Mouse (Mus musculus): ENCODE data around the gene Mfsd11. TPM values are rescaled to one million over a fixed set of nuclear protein-coding genes. Genes with fewer than 3 reads are reported as not detected.
"Not testable (repeated sequence)": the region's sequence is repeated elsewhere in the genome, so short reads cannot be mapped to it uniquely, and the experiment has no call there.

Gene Mfsd11
- polyA plus RNA-seq, 1 experiment from 2014 or later, result 22.5 TPM

DNA sequence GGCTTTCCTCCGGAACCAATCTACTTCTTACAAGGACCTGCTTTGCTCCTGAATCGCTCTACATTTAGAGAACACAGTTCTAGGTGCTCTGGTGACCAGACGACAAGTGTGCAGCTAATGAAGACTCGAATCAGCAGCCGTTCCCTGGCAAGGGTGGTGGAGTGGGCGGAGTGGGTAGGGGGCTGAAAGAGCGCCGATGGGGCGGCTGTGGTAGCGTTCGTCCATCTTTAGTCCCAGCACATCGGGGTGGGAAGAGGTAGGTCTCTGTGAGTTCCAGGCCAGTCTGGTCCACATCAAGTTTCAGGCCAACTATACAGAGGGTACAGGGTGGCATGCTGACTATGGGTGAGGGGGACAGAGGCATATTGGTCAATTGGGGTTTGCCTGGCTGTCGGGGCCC, 38.6 kb upstream of the Mfsd11 start:
- H3K9me3 ChIP-seq (replicated peaks), result no peaks in the 10 kb centered on the region
- DNase-seq (ENCODE audit: low spot score), result no peak
- H3K27ac ChIP-seq, result peak overlapping the region; percentile 86
- peaks cover 81% of the 10 kb centered on the region for H3K4me1 ChIP-seq
- H3K27me3 ChIP-seq (ENCODE audit: low read depth, poor library complexity, severe bottlenecking), result peaks cover 20% of the 10 kb centered on the region
- no peaks in the 10 kb centered on the region for H3K36me3 ChIP-seq
- peak overlapping the region; percentile 27 for H3K4me3 ChIP-seq
- WGBS, result 77% methylated on average over 13 of the region's 13 CpGs

DNA sequence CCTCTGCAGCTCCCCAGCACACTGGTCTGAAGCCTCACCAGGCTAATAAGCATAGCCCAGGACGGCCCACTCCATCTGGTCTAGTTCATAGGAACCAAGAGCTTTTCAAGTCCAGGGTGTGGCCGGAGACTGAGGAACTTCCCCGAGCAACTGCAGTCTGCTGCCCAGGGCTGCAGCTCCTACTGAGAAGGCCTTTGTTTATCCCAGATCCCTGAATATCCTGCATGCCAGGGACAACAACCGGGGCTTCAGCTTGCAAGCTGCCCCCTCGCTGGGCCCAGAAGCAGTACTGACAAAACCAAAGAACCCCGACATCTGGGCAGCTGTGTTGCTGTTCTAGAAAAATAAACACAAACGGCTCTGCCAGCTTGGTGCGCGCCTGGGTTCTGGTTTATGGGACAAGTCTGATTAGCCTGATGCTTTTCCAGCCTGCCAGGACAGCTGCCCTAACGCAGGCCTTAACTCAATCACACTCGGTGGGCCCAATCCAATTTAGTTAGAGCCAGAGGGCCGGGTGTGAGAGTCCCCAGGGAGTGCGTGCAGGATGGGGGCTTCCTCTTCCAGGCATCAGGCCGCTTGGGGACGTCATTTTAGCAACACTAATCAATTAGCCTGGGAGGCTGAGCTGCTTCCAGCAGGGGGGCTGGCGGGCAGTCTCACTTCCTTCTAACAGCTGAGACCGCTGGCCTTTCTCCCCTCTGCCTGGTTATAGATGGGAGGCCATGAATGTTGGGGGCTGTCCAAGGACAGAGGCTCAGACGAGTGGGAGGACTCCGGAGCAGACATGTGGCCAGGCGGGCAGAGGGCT, 38.0 kb upstream of the Mfsd11 start:
- peak; percentile 71 for DNase-seq (ENCODE audit: low spot score)
- H3K27me3 ChIP-seq (ENCODE audit: low read depth, poor library complexity, severe bottlenecking), result peaks cover 19% of the 10 kb centered on the region
- H3K36me3 ChIP-seq, result no peaks in the 10 kb centered on the region
- no peaks in the 10 kb centered on the region for H3K9me3 ChIP-seq (replicated peaks)
- peaks cover 88% of the 10 kb centered on the region for H3K4me1 ChIP-seq
- WGBS, result 5% methylated on average over 20 of the region's 20 CpGs
- H3K27ac ChIP-seq, result peak overlapping the region; percentile 86
- H3K4me3 ChIP-seq, result peak overlapping the region; percentile 27

DNA sequence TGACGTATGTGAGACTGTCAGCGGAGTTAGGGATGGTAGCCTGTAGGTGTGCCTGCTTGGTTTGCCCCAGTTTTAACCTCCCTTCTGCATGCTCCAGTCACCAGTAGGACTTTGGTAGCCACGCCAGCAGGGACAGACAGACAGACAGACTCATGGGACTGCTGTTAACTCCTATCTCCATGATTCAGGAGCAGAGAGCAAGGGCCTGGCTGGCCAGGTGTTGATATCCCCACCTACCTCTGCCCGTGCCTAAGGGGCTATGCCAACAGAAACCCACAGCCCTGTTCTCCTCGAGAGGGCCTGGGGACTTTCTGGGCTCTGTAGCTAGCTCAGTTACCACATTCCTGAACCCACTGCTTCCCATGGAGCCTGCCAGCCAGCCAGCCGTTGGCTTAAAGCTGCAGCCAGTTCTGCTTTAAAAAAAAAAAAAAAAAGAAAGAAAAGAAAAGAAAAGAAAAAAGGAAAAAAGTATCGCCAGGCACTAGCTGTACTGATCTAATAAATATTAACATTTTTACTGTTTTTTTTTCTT, 37.3 kb upstream of the Mfsd11 start:
- H3K9me3 ChIP-seq (replicated peaks), result no peaks in the 10 kb centered on the region
- H3K27me3 ChIP-seq (ENCODE audit: low read depth, poor library complexity, severe bottlenecking), result peaks cover 12% of the 10 kb centered on the region; the same call in 1 of the 2 replicates
- H3K36me3 ChIP-seq, result no peaks in the 10 kb centered on the region
- no peak for DNase-seq (ENCODE audit: low spot score)
- H3K4me3 ChIP-seq, result peak overlapping the region; percentile 27; the same call in 1 of the 2 replicates
- WGBS, result 23% methylated on average over 7 of the region's 7 CpGs
- H3K27ac ChIP-seq, result peak overlapping the region; percentile 86
- H3K4me1 ChIP-seq, result peaks cover 86% of the 10 kb centered on the region

DNA sequence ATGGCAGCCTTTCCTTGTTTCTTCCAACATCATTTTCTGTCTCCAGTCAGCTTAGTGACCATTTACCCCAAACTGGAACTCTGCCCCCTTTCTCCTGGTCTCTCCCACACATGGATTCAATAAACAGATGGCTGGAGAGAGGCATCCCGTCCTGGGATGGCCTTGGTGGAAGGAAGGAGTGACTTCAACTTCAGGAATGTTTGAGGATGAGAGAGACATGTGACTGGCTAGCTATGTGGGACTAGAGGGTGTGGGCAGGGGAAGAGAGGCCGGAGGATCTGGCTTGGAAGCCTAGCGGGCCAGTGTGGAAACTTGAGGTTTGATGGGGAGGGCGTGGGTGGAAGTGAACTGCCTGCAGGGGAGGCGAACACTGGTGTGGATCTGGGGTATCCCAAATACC, 35.5 kb upstream of the Mfsd11 start:
- WGBS, result 70% methylated on average over 5 of the region's 5 CpGs
- H3K4me1 ChIP-seq, result peaks cover 79% of the 10 kb centered on the region
- no peak overlapping the region for H3K27ac ChIP-seq
- DNase-seq (ENCODE audit: low spot score), result no peak
- H3K36me3 ChIP-seq, result no peaks in the 10 kb centered on the region
- H3K9me3 ChIP-seq (replicated peaks), result no peaks in the 10 kb centered on the region
- no peak overlapping the region for H3K4me3 ChIP-seq
- no peaks in the 10 kb centered on the region for H3K27me3 ChIP-seq (ENCODE audit: low read depth, poor library complexity, severe bottlenecking)

DNA sequence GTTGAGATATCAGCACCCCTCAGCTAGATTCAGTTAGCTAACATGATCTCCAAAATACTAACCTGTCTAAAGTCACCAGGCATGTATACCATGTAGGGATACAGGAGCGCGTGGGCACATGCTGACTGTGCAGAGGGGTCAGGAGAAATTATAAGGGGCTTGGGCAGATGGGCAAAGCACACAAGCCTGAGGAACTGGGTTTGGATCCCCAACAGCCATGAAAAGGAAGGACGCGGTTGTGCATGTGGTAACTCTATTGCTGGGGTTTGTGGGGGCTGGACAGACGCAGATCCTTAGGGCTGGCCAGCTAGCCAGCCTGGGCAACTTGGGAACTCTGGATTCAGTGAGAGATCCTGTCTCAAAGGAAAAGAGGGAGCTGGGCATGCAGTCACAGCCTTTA, 34.7 kb upstream of the Mfsd11 start:
- Histone ChIP-seq H3K4me1 (peaks cover 73% of the 10 kb centered on the region), H3K27ac (no peak overlapping the region), H3K36me3 (no peaks in the 10 kb centered on the region), H3K9me3 (replicated peaks) (no peaks in the 10 kb centered on the region), H3K27me3 (ENCODE audit: low read depth, poor library complexity, severe bottlenecking) (no peaks in the 10 kb centered on the region), H3K4me3 (no peak overlapping the region)
- no peak for DNase-seq (ENCODE audit: low spot score)
- 94% methylated on average over 5 of the region's 5 CpGs for WGBS

DNA sequence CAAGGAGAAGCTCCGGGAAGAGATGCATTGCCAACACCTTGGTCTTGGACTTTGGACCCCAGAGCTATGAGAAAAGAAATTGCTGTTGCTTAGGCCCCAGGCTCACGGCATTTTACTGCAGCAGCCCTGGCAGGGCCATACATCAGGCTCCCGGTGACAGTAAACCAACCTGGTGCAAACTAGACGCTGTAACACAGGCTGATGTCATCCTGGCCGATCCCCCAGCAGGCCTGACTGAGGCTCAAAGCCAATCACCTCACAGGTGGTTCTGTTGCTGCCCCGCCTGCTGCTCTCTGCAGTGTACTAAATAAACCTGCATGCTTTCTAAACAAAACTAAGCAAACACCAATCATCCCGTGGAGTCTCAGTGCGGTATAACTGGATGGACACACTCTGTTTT, 33.5 kb upstream of the Mfsd11 start:
- H3K4me1 ChIP-seq, result peaks cover 62% of the 10 kb centered on the region
- 47% methylated on average over 8 of the region's 8 CpGs for WGBS

DNA sequence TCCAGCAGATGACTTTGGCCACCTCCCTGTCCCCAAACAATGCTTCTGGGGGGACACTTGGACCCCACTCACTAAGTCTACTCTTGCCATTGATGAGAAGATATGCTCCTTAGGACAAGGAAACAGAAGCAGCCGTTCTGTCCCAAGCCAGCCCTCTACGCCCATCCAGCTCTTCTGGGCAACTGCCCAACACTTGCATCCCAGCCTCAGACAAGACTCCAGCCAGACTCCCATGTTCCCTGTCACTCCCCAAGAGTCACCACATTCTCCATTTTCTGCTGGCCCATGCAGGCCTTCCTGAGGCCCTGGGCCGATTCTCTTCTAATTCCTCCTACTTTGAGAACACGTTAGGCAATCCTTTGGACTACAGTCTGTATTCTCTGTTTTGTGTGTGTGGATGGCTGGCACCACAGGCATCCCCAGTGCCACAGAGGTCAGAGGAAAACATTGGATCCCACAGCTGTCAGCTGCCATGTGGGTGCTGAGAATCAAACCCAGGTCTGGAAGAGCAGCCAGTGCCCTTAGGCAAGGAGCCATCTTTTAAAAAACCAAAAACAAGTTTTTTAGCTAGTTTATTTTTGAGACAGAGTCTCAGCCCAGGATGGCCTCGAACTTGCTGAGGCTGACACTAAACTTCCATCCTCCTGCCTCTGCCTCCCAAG, 32.2 kb upstream of the Mfsd11 start:
- no peaks in the 10 kb centered on the region for H3K27me3 ChIP-seq (ENCODE audit: low read depth, poor library complexity, severe bottlenecking)
- DNase-seq (ENCODE audit: low spot score), result no peak
- H3K27ac ChIP-seq, result peak overlapping the region; percentile 47
- no peak overlapping the region for H3K4me3 ChIP-seq
- peaks cover 4% of the 10 kb centered on the region; the same call in 1 of the 2 replicates for H3K36me3 ChIP-seq
- H3K9me3 ChIP-seq (replicated peaks), result no peaks in the 10 kb centered on the region
- peaks cover 50% of the 10 kb centered on the region for H3K4me1 ChIP-seq
- 88% methylated on average over 5 of the region's 5 CpGs for WGBS

More for the DNA sequence above, 33.5 kb upstream of the Mfsd11 start:
- no peak overlapping the region for H3K4me3 ChIP-seq
- DNase-seq (ENCODE audit: low spot score), result no peak
- no peaks in the 10 kb centered on the region for H3K27me3 ChIP-seq (ENCODE audit: low read depth, poor library complexity, severe bottlenecking)
- H3K36me3 ChIP-seq, result peaks cover 4% of the 10 kb centered on the region; the same call in 1 of the 2 replicates
- H3K27ac ChIP-seq, result peak overlapping the region; percentile 33; the same call in 1 of the 2 replicates
- H3K9me3 ChIP-seq (replicated peaks), result no peaks in the 10 kb centered on the region

DNA sequence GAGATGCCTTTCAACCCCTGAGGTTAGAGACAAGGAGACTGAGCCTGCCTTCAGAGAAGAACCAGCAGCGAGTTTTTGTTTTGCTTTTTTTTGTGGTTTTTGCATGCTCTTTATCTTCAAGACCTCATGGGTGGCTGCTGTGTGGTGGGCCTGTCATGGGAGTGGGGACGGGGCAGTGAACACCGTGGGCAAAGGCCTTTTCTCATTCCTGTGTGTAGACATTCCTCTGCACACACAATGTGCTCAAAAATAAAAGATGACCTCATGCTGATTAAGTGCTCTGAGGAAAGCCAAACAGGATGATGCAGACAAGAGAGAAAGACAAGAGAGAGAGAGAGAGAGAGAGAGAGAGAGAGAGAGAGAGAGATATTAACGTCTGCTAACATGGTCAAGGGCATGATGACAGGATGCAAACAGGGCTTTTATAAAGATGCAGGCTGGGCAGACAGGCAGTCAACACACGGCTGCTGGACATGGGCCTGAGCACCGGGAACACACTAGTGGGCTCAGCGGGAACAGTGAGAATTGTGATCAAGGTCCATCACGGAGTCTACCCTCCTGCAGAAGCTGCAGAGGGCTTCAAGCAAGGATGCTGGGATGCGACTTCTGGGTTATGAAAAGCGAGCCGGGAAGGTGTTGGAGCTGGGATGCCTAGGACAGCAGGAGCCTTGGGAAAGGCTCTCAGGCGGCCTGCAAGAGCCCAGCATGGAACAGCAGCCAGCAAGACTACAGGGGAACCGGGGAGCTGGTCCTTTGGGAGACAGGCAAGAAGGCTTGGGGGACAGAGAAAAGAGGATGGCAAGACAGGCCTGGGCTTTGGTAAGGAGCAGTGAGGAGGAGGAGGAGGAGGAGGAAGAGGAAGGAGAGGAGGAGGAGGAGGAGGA, 30.9 kb upstream of the Mfsd11 start:
- H3K27me3 ChIP-seq (ENCODE audit: low read depth, poor library complexity, severe bottlenecking), result no peaks in the 10 kb centered on the region
- H3K27ac ChIP-seq, result no peak overlapping the region
- H3K9me3 ChIP-seq (replicated peaks), result no peaks in the 10 kb centered on the region
- no peak for DNase-seq (ENCODE audit: low spot score)
- peaks cover 4% of the 10 kb centered on the region; the same call in 1 of the 2 replicates for H3K36me3 ChIP-seq
- peaks cover 49% of the 10 kb centered on the region for H3K4me1 ChIP-seq
- H3K4me3 ChIP-seq, result no peak overlapping the region
- 80% methylated on average over 13 of the region's 13 CpGs for WGBS

DNA sequence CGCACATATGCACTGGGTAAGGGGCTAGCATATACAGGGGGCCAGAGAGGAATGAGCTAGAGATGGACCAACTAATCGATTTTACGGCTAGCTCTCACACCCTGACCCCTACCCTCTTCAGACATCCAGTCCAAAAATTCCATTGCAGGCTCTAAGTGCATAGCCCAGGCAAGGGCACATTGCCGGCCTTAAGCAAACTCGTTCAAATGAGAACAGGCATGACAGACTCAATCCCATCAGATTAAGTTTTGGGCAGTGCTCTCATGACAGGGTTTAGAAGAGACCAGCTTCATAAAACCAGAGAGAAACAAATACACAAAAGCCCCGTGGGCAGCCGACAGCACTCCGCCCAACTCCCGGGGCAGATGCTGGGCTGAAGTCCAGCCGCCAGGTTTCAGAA, 30.0 kb upstream of the Mfsd11 start:
- H3K9me3 ChIP-seq (replicated peaks), result no peaks in the 10 kb centered on the region
- no peak for DNase-seq (ENCODE audit: low spot score)
- H3K36me3 ChIP-seq, result peaks cover 4% of the 10 kb centered on the region; the same call in 1 of the 2 replicates
- 83% methylated on average over 10 of the region's 10 CpGs for WGBS
- no peak overlapping the region for H3K4me3 ChIP-seq
- no peak overlapping the region for H3K27ac ChIP-seq
- peaks cover 51% of the 10 kb centered on the region for H3K4me1 ChIP-seq
- no peaks in the 10 kb centered on the region for H3K27me3 ChIP-seq (ENCODE audit: low read depth, poor library complexity, severe bottlenecking)

DNA sequence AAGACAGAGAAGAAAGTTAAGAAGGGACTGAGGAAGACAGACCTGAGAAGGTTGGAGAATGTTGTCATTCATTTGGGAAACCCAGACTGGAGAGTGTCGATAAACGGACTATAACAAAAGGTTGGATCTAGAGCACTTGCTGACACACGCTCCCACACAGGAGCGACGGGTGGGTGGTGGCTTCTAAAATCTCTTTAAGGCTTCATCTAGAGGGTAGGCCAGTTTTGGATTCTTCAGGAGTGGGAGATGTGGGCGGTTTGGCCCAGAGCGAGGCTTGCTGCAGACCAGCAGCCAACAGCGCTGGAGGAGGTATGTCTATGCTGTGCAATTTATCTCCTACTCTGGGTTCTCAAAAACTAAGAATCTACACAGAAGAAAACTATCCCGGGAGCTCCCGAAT, 29.6 kb upstream of the Mfsd11 start:
- Histone ChIP-seq H3K27ac (no peak overlapping the region), H3K4me1 (peaks cover 54% of the 10 kb centered on the region), H3K36me3 (peaks cover 4% of the 10 kb centered on the region; the same call in 1 of the 2 replicates), H3K4me3 (no peak overlapping the region), H3K27me3 (ENCODE audit: low read depth, poor library complexity, severe bottlenecking) (no peaks in the 10 kb centered on the region), H3K9me3 (replicated peaks) (no peaks in the 10 kb centered on the region)
- WGBS, result 95% methylated on average over 10 of the region's 10 CpGs
- DNase-seq (ENCODE audit: low spot score), result no peak

DNA sequence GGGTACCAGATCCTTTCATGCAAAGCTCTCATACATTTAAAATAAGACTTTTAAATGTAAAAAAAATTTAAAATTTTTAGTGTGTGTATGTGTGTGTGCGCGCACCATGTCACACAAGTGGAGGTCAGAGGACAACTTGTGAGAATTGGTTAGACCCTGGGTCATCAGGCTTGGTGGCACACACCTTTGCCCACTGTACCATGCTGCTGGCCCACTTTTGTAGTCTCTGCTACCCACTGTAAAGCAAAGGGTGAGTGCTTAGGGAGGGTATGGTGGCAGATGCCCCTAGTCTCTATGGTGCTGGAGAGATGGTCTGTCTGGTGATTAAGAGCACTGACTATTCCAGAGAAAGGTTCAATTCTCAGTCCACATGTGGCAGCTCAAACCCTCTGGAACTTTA, 29.0 kb upstream of the Mfsd11 start:
- no peak for DNase-seq (ENCODE audit: low spot score)
- Histone ChIP-seq H3K27me3 (ENCODE audit: low read depth, poor library complexity, severe bottlenecking) (no peaks in the 10 kb centered on the region), H3K36me3 (peaks cover 4% of the 10 kb centered on the region; the same call in 1 of the 2 replicates), H3K4me3 (no peak overlapping the region), H3K4me1 (peaks cover 60% of the 10 kb centered on the region), H3K27ac (no peak overlapping the region), H3K9me3 (replicated peaks) (no peaks in the 10 kb centered on the region)
- 100% methylated on average over 2 of the region's 2 CpGs for WGBS

DNA sequence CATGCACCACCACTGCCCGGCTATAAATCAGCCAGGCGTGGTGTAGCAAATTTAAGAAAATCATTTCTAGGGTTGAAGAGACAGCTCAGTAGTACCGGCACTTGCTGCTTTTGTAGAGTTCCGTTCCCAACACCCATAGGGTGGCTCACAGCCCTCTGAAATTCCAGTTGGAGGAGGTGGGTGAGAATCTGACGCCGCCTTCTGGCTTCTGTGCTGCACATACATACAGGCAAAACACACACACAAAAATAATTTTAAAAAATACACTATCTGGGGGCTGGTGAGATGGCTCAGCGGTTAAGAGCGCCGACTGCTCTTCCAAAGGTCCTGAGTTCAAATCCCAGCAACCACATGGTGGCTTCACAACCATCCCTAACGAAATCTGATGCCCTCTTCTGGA, 28.4 kb upstream of the Mfsd11 start:
- H3K4me3 ChIP-seq; H3K27ac ChIP-seq; DNase-seq (ENCODE audit: low spot score); H3K36me3 ChIP-seq; H3K9me3 ChIP-seq (replicated peaks); H3K27me3 ChIP-seq (ENCODE audit: low read depth, poor library complexity, severe bottlenecking): not testable (repeated sequence)
- H3K4me1 ChIP-seq, result peaks cover 60% of the 10 kb centered on the region
- WGBS, result 97% methylated on average over 10 of the region's 10 CpGs

All from limb, embryonic 10.5 days (tissue).